Mouse (Mus musculus) ES-E14 (cell line): ENCODE data around the gene Ppm1h.

Source experiments
- CHD2 ChIP-seq: IDR thresholded peaks from 2 replicates; pipeline ENCODE4 v1.6.1; 2014; ENCODE audit warnings: mild to moderate bottlenecking, low read depth, low read length, inconsistent platforms
- HCFC1 ChIP-seq: IDR thresholded peaks from 2 replicates; pipeline ENCODE4 v1.6.1; 2012; ENCODE audit warnings: low read length, inconsistent platforms, borderline replicate concordance; ENCODE audit not compliant: insufficient read depth
- MAFK ChIP-seq: IDR thresholded peaks from 2 replicates; pipeline ENCODE4 v1.6.1; 2014; ENCODE audit warnings: mild to moderate bottlenecking, low read depth, low read length, inconsistent platforms; ENCODE audit not compliant: insufficient read depth
- ZC3H11A ChIP-seq: IDR thresholded peaks from 2 replicates; pipeline ENCODE4 v1.6.1; 2012; ENCODE audit warnings: low read depth, mild to moderate bottlenecking, inconsistent platforms, low read length, borderline replicate concordance
- ZNF384 ChIP-seq: IDR thresholded peaks from 2 replicates; pipeline ENCODE4 v1.6.1; 2012; ENCODE audit warnings: low read depth, low read length, inconsistent platforms

DNA sequence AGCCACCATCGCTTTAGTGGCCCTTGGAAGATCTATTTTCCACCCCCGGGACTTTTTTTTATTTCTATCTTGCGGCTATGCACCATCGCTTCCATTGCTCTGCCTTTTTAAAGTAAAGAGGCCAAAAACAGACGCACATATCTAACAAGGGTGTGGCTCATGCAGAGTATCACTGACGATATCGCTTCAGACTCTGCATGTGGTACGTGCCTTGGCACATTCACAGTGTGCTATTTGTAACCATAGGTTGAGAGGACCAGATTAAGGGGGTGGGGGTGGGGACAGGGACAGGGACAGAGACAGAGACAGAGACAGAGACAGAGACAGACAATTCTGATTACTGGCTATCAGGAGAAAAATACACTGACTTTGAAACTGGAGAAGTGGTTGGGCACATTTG lies 164.4 kb downstream of the Ppm1h start:
- no peak for TF ChIP-seq HCFC1
- no peak for TF ChIP-seq CHD2
- no peak for TF ChIP-seq ZC3H11A
- TF ChIP-seq ZNF384: no peak
- no peak for TF ChIP-seq MAFK
